Mouse (Mus musculus): ENCODE measurements around the gene Otog. TPM values are rescaled to one million over a fixed set of nuclear protein-coding genes. Genes with fewer than 3 reads are reported as not detected.

Otog gene
- polyA plus RNA-seq (2012): not detected in 2 replicates

GRCm38 (mm10) chr7:46240696-46241095 lies at the start of gene Otog:
Gene Otog (plus strand): TSS chr7:46240987.

GRCm38 (mm10) chr7:46238346-46238745 lies 2.4 kb upstream of the Otog start, which contains the start of gene Ush1c:
Gene Ush1c (minus strand): TSS chr7:46238503.

Other genes starting within 250 kb of the Otog start
- gene Abcc6, start 210.7 kb upstream of the Otog start, polyA plus RNA-seq (2012): not detected in 2 replicates
- 67.6 and 83.8 TPM in 2 replicates for gene Nomo1, start 207.3 kb upstream of the Otog start, polyA plus RNA-seq (2012)
- gene Kcnj11, start 140.2 kb upstream of the Otog start, polyA plus RNA-seq (2012): 0.13 TPM in 1 of 2 replicates, not detected in the other
- gene Abcc8, start 61.0 kb upstream of the Otog start, polyA plus RNA-seq (2012): 0.03 TPM in 2 replicates
- 0.02 TPM in 1 of 2 replicates, not detected in the other for gene Ush1c, start 2.5 kb upstream of the Otog start, polyA plus RNA-seq (2012)
- not detected in 2 replicates for gene Myod1, start 135.5 kb downstream of the Otog start, polyA plus RNA-seq (2012)
- gene Kcnc1, start 155.5 kb downstream of the Otog start, polyA plus RNA-seq (2012): 1.1 and 2.2 TPM in 2 replicates

Measured in megakaryocyte-erythroid progenitor cell, adult 5 weeks (primary cell).